Mouse (Mus musculus): ENCODE measurements around the gene Grb2. TPM values are rescaled to one million over a fixed set of nuclear protein-coding genes. Genes with fewer than 3 reads are reported as not detected.

Grb2 gene
- polyA plus RNA-seq, 1 experiment, result 74.7 TPM

GRCm38 (mm10) chr11:115595209-115595608, 113.2 kb downstream of the Grb2 start:
- H3K27ac ChIP-seq (ENCODE audit: insufficient read depth, low read length), result no peak overlapping the region
- DNase-seq (ENCODE audit: low read depth in 1 of 2, low spot score in 2 of 2), result no peak
- 94% methylated on average over 3 of the region's 3 CpGs for WGBS
- no peaks in the 10 kb centered on the region for H3K27me3 ChIP-seq (ENCODE audit: control insufficient read depth, insufficient read depth, low read length)
- TF ChIP-seq POLR2A (IDR thresholded peaks at IDR 0.05; ENCODE audit: low read depth, low read length) (no peak), CTCF (IDR thresholded peaks at IDR 0.05; ENCODE audit: extremely low read depth, insufficient read depth, insufficient read length, insufficient replicate concordance) (no peak)
- peaks cover 6% of the 10 kb centered on the region; the same call in 1 of the 2 replicates for H3K4me1 ChIP-seq (ENCODE audit: control insufficient read depth, insufficient read depth, insufficient read length)
- H3K4me3 ChIP-seq (ENCODE audit: extremely low read depth, insufficient read depth, insufficient read length), result no peak overlapping the region
- peaks cover 38% of the 10 kb centered on the region for H3K36me3 ChIP-seq (ENCODE audit: control insufficient read depth, insufficient read depth, low read length)

Other genes with a start within 250 kb of the Grb2 start
- gene Slc16a5, start 246.1 kb downstream of the Grb2 start, polyA plus RNA-seq (2012; rRNA removed), result 8.0 and 8.8 TPM in 2 replicates
- 31.0 and 40.3 TPM in 2 replicates for gene Armc7, start 232.9 kb downstream of the Grb2 start, polyA plus RNA-seq (2012; rRNA removed)
- 59.1 and 73.6 TPM in 2 replicates for gene Nt5c, start 216.7 kb downstream of the Grb2 start, polyA plus RNA-seq (2012; rRNA removed)
- 178 and 269 TPM in 2 replicates for gene Jpt1, start 194.2 kb downstream of the Grb2 start, polyA plus RNA-seq (2012; rRNA removed)
- gene Sumo2, start 172.3 kb downstream of the Grb2 start, polyA plus RNA-seq (2012; rRNA removed), result 25.8 and 28.3 TPM in 2 replicates
- gene Nup85, start 144.2 kb downstream of the Grb2 start, polyA plus RNA-seq (2012; rRNA removed), result 41.4 and 42.4 TPM in 2 replicates
- 10.6 and 13.6 TPM in 2 replicates for gene Mrps7, start 104.7 kb downstream of the Grb2 start, polyA plus RNA-seq (2012; rRNA removed)
- gene Gga3, start 104.5 kb downstream of the Grb2 start, polyA plus RNA-seq (2012; rRNA removed), result 39.4 and 40.9 TPM in 2 replicates
- gene Mif4gd, start 95.6 kb downstream of the Grb2 start, polyA plus RNA-seq (2012; rRNA removed), result 175 and 210 TPM in 2 replicates
- gene Slc25a19, start 80.3 kb downstream of the Grb2 start, polyA plus RNA-seq (2012; rRNA removed), result 64.0 and 82.0 TPM in 2 replicates
- 42.0 and 56.3 TPM in 2 replicates for gene Tmem94, start 56.8 kb upstream of the Grb2 start, polyA plus RNA-seq (2012; rRNA removed)
- 13.2 and 15.9 TPM in 2 replicates for gene Caskin2, start 105.0 kb upstream of the Grb2 start, polyA plus RNA-seq (2012; rRNA removed)
- gene Tsen54, start 106.1 kb upstream of the Grb2 start, polyA plus RNA-seq (2012; rRNA removed), result 30.8 and 42.9 TPM in 2 replicates
- gene Llgl2, start 115.5 kb upstream of the Grb2 start, polyA plus RNA-seq (2012; rRNA removed), result 26.1 and 26.7 TPM in 2 replicates
- gene Myo15b, start 149.8 kb upstream of the Grb2 start, polyA plus RNA-seq (2012; rRNA removed), result 1.6 and 1.7 TPM in 2 replicates
- gene Smim5, start 191.4 kb upstream of the Grb2 start, polyA plus RNA-seq (2012; rRNA removed), result 5.7 and 8.0 TPM in 2 replicates
- 0.19 and 0.54 TPM in 2 replicates for gene Smim6, start 203.4 kb upstream of the Grb2 start, polyA plus RNA-seq (2012; rRNA removed)
- gene Sap30bp, start 224.7 kb upstream of the Grb2 start, polyA plus RNA-seq (2012; rRNA removed), result 19.9 and 26.7 TPM in 2 replicates
- gene Recql5, start 224.9 kb upstream of the Grb2 start, polyA plus RNA-seq (2012; rRNA removed), result 28.7 and 32.1 TPM in 2 replicates

All from spleen, adult 2 months (tissue).